Mouse (Mus musculus) heart, adult 9 months (tissue): ENCODE measurements around the gene Panx2.
A peak's percentile ranks its signal among the peaks of the same experiment; 100 is the strongest.

Experiments used
- DNase-seq, 2 experiments: peaks; one replicate each; pipeline ENCODE4 v3.0.0; 2022; ENCODE audit warnings: low spot score in 2 of 2

Panx2 gene

GRCm38 (mm10) chr15:89059161-89059931 is at the start of gene Panx2:
Gene Panx2 (plus strand): TSS chr15:89059734.
- DNase-seq, result no peak

GRCm38 (mm10) chr15:89016722-89017121 is 42.8 kb upstream of the Panx2 start:
- no peak for DNase-seq

GRCm38 (mm10) chr15:89020085-89020484 is 39.4 kb upstream of the Panx2 start:
- DNase-seq, result peak; percentile 68 to 78

GRCm38 (mm10) chr15:89020492-89020891 is 39.0 kb upstream of the Panx2 start:
- DNase-seq, result no peak

- no peak for DNase-seq
These were observed 15.2 kb upstream of the Panx2 start for GRCm38 (mm10) chr15:89044381-89044780.

GRCm38 (mm10) chr15:89046356-89046755 is 13.2 kb upstream of the Panx2 start:
- no peak for DNase-seq

- DNase-seq, result no peak
These were observed 4.9 kb upstream of the Panx2 start for GRCm38 (mm10) chr15:89054666-89055065.

- DNase-seq, result no peak
These were observed 798 bp upstream of the Panx2 start for GRCm38 (mm10) chr15:89058736-89059135.

GRCm38 (mm10) chr15:89060032-89060681 is 623 bp downstream of the Panx2 start:
- no peak for DNase-seq

- DNase-seq, result no peak
These were observed 1.4 kb downstream of the Panx2 start for GRCm38 (mm10) chr15:89060811-89061460.

GRCm38 (mm10) chr15:89061761-89062517 is 2.4 kb downstream of the Panx2 start:
- DNase-seq, result no peak

- DNase-seq, result no peak
These were observed 3.0 kb downstream of the Panx2 start for GRCm38 (mm10) chr15:89062518-89062910.

- no peak for DNase-seq
These were observed 3.5 kb downstream of the Panx2 start for GRCm38 (mm10) chr15:89063001-89063400.

GRCm38 (mm10) chr15:89063536-89063935 is 4.0 kb downstream of the Panx2 start:
- no peak for DNase-seq

- DNase-seq, result no peak
These were observed 5.4 kb downstream of the Panx2 start for GRCm38 (mm10) chr15:89064891-89065290.

GRCm38 (mm10) chr15:89067609-89068008 is 8.1 kb downstream of the Panx2 start:
- no peak for DNase-seq

GRCm38 (mm10) chr15:89068226-89068625 is 8.7 kb downstream of the Panx2 start:
- no peak for DNase-seq

GRCm38 (mm10) chr15:89069336-89069840 is 9.9 kb downstream of the Panx2 start:
- DNase-seq, result no peak

- no peak for DNase-seq
These were observed 11.1 kb downstream of the Panx2 start for GRCm38 (mm10) chr15:89070606-89071005.

- DNase-seq, result peak; percentile 50 to 67
These were observed 14.6 kb downstream of the Panx2 start for GRCm38 (mm10) chr15:89073993-89074603.
